Mouse (Mus musculus): Measurements from ENCODE around the gene Mvb12b. TPM values are rescaled to one million over a fixed set of nuclear protein-coding genes. Genes with fewer than 3 reads are reported as not detected.

Gene Mvb12b
- polyA plus RNA-seq, 1 experiment from 2014 or later = 18.8 TPM

GRCm38 (mm10) chr2:33846635-33847034 lies 41.1 kb downstream of the Mvb12b start:
- no peak for ATAC-seq (ENCODE audit: low FRiP score, low TSS enrichment)
- Histone ChIP-seq H3K4me2 (replicated peaks; ENCODE audit: low read depth, low read length) (no peak overlapping the region), H3K4me1 (ENCODE audit: control insufficient read depth, insufficient read depth, low read length) (peaks cover 15% of the 10 kb centered on the region), H3K9me3 (ENCODE audit: control insufficient read depth, low read length) (no peaks in the 10 kb centered on the region), H3K4me3 (ENCODE audit: low read length) (no peak overlapping the region), H3K36me3 (ENCODE audit: control insufficient read depth, insufficient read depth, low read length) (no peaks in the 10 kb centered on the region; the same call in 1 of the 2 replicates), H3K27me3 (ENCODE audit: control insufficient read depth, insufficient read depth, low read length) (no peaks in the 10 kb centered on the region), H3K9ac (ENCODE audit: low read depth, low read length) (no peak overlapping the region), H3K27ac (ENCODE audit: low read depth, low read length) (peak overlapping the region; percentile 30; the same call in 1 of the 2 replicates)
- WGBS = 42% methylated on average over 4 of the region's 4 CpGs

DNA sequence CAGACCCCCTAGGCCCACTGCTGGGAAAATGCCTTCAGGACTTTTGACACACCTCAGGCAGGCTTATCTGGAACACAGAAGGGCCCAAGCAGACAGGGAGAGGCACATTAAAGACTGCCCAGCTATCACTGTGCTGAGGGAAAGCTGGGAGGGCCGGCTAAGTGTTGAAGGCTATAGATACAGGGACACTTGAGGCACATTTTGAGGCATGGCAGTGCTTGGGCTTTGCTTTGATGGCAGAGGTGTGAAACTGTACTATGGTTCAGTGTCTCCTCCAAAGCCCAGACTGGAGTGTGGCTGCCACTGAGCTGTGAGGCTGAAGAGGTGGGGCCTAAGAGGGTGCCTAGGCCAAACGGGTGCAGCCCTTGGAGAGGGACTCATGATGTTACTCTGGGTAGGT lies 44.1 kb downstream of the Mvb12b start:
- Histone ChIP-seq H3K36me3 (ENCODE audit: control insufficient read depth, insufficient read depth, low read length) (no peaks in the 10 kb centered on the region), H3K27ac (ENCODE audit: low read depth, low read length) (no peak overlapping the region), H3K9ac (ENCODE audit: low read depth, low read length) (no peak overlapping the region), H3K4me1 (ENCODE audit: control insufficient read depth, insufficient read depth, low read length) (peaks cover 15% of the 10 kb centered on the region), H3K9me3 (ENCODE audit: control insufficient read depth, low read length) (no peaks in the 10 kb centered on the region), H3K4me2 (replicated peaks; ENCODE audit: low read depth, low read length) (no peak overlapping the region), H3K4me3 (ENCODE audit: low read length) (no peak overlapping the region), H3K27me3 (ENCODE audit: control insufficient read depth, insufficient read depth, low read length) (no peaks in the 10 kb centered on the region)
- ATAC-seq (ENCODE audit: low FRiP score, low TSS enrichment) = no peak
- 28% methylated on average over 2 of the region's 2 CpGs for WGBS

- 82% methylated on average over 2 of the region's 2 CpGs for WGBS
- Histone ChIP-seq H3K27me3 (ENCODE audit: control insufficient read depth, insufficient read depth, low read length) (no peaks in the 10 kb centered on the region), H3K4me2 (replicated peaks; ENCODE audit: low read depth, low read length) (no peak overlapping the region), H3K36me3 (ENCODE audit: control insufficient read depth, insufficient read depth, low read length) (0 out of 2 replicates have a peak, but pooled peaks cover 2% of the 10 kb centered on the region), H3K27ac (ENCODE audit: low read depth, low read length) (no peak overlapping the region), H3K4me3 (ENCODE audit: low read length) (no peak overlapping the region), H3K9ac (ENCODE audit: low read depth, low read length) (no peak overlapping the region), H3K9me3 (ENCODE audit: control insufficient read depth, low read length) (no peaks in the 10 kb centered on the region), H3K4me1 (ENCODE audit: control insufficient read depth, insufficient read depth, low read length) (peaks cover 15% of the 10 kb centered on the region)
- 0 out of 2 replicates have a peak, but pooled peaks have one; percentile 35 for ATAC-seq (ENCODE audit: low FRiP score, low TSS enrichment)
Measured at GRCm38 (mm10) chr2:33842983-33843577, 44.7 kb downstream of the Mvb12b start.

DNA sequence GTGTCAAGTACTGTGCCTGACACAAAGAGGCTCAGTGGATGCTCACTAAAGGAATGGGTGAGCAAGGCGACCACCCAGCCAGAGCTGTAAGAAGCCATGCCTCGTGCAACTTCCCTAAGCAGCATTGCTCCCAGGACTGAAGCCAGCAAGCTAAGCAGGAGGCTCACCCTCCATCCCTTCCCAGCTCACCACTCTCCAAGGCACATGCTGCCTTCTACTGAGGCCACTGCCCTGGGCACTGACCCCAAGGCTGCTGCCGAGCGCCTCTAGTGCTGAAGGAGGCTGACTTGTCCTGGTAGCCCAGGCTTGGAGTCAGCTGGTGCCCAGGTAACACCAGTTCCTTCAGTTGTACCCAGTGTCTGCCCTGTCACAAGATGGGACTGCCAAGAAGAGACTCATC lies 45.8 kb downstream of the Mvb12b start:
- H3K4me3 ChIP-seq (ENCODE audit: low read length) = no peak overlapping the region
- H3K9me3 ChIP-seq (ENCODE audit: control insufficient read depth, low read length) = no peaks in the 10 kb centered on the region
- 0 out of 2 replicates have a peak, but pooled peaks cover 6% of the 10 kb centered on the region for H3K36me3 ChIP-seq (ENCODE audit: control insufficient read depth, insufficient read depth, low read length)
- no peak overlapping the region for H3K4me2 ChIP-seq (replicated peaks; ENCODE audit: low read depth, low read length)
- no peaks in the 10 kb centered on the region for H3K27me3 ChIP-seq (ENCODE audit: control insufficient read depth, insufficient read depth, low read length)
- WGBS = 80% methylated on average over 4 of the region's 4 CpGs
- H3K9ac ChIP-seq (ENCODE audit: low read depth, low read length) = no peak overlapping the region
- H3K27ac ChIP-seq (ENCODE audit: low read depth, low read length) = no peak overlapping the region
- peaks cover 11% of the 10 kb centered on the region; the same call in 1 of the 2 replicates for H3K4me1 ChIP-seq (ENCODE audit: control insufficient read depth, insufficient read depth, low read length)
- no peak for ATAC-seq (ENCODE audit: low FRiP score, low TSS enrichment)

DNA sequence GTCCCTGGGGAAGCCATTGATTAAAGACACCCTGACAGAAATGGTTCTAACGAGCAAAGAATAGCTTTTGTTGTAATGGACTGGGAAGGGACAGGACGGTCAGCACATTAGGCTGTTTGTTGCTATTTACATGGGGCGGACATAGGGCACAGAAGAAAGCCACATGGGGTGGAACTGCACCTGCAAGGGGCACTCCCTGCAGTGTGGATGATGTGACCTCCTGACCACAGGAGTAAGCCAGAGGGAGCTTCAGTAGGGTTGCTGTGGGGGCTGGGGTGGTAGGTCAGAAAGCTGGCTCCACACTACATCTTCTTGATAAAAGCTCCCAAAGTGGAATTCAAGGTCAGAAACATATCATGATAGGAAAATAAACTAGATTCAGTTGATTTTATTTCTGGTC lies 47.3 kb downstream of the Mvb12b start:
- Histone ChIP-seq H3K4me1 (ENCODE audit: control insufficient read depth, insufficient read depth, low read length) (0 out of 2 replicates have a peak, but pooled peaks cover 4% of the 10 kb centered on the region), H3K4me3 (ENCODE audit: low read length) (no peak overlapping the region), H3K36me3 (ENCODE audit: control insufficient read depth, insufficient read depth, low read length) (0 out of 2 replicates have a peak, but pooled peaks cover 6% of the 10 kb centered on the region), H3K9ac (ENCODE audit: low read depth, low read length) (no peak overlapping the region), H3K27ac (ENCODE audit: low read depth, low read length) (no peak overlapping the region), H3K4me2 (replicated peaks; ENCODE audit: low read depth, low read length) (no peak overlapping the region), H3K9me3 (ENCODE audit: control insufficient read depth, low read length) (no peaks in the 10 kb centered on the region), H3K27me3 (ENCODE audit: control insufficient read depth, insufficient read depth, low read length) (no peaks in the 10 kb centered on the region)
- no peak for ATAC-seq (ENCODE audit: low FRiP score, low TSS enrichment)
- WGBS = 65% methylated on average over 3 of the region's 3 CpGs

DNA sequence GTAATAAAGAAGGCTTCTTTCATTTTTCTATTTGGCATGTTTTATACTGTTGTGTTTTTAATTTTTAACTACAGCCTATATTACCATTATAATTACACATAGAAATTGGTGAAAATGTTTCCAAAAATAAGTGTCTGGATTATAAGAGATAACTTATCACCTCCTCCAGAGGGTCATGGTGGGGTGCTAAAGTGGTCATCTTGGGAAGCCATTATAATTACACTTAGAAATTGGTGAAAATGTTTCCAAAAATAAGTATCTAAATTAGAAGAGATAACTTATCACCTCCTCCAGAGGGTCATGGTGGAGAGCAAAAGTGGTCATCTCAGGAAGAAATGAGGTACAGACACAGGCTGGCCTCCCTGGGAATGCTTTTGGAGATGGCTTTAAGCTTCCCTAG lies 48.5 kb downstream of the Mvb12b start:
- no peaks in the 10 kb centered on the region for H3K27me3 ChIP-seq (ENCODE audit: control insufficient read depth, insufficient read depth, low read length)
- no peak overlapping the region for H3K4me2 ChIP-seq (replicated peaks; ENCODE audit: low read depth, low read length)
- H3K27ac ChIP-seq (ENCODE audit: low read depth, low read length) = no peak overlapping the region
- H3K9me3 ChIP-seq (ENCODE audit: control insufficient read depth, low read length) = no peaks in the 10 kb centered on the region
- no peak overlapping the region for H3K4me3 ChIP-seq (ENCODE audit: low read length)
- ATAC-seq (ENCODE audit: low FRiP score, low TSS enrichment) = no peak
- H3K9ac ChIP-seq (ENCODE audit: low read depth, low read length) = no peak overlapping the region
- 0 out of 2 replicates have a peak, but pooled peaks cover 4% of the 10 kb centered on the region for H3K4me1 ChIP-seq (ENCODE audit: control insufficient read depth, insufficient read depth, low read length)
- peaks cover 13% of the 10 kb centered on the region for H3K36me3 ChIP-seq (ENCODE audit: control insufficient read depth, insufficient read depth, low read length)

DNA sequence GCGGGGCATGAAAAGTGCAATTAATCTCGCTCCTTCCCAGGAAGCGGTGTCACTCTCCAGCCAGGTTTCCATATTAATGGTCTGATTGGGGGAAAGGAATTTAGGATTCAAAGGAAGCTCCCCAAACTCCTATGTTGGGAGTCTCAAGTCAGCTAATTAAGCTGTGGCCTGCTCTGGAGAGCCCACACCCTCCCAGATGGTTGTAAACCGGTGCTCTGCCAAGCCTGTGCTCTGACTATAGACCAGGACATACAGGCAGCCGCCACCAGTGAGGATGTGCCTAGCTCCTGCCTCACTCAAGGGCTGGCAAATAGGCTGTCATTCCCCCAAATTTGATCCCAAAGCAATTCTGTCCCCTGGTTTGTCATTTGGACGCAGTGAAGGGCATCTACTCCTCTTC lies 50.4 kb downstream of the Mvb12b start:
- WGBS = 69% methylated on average over 6 of the region's 6 CpGs
- no peak overlapping the region for H3K4me2 ChIP-seq (replicated peaks; ENCODE audit: low read depth, low read length)
- ATAC-seq (ENCODE audit: low FRiP score, low TSS enrichment) = no peak
- H3K36me3 ChIP-seq (ENCODE audit: control insufficient read depth, insufficient read depth, low read length) = peaks cover 17% of the 10 kb centered on the region
- 0 out of 2 replicates have a peak, but pooled peaks cover 4% of the 10 kb centered on the region for H3K4me1 ChIP-seq (ENCODE audit: control insufficient read depth, insufficient read depth, low read length)
- H3K27ac ChIP-seq (ENCODE audit: low read depth, low read length) = no peak overlapping the region
- no peak overlapping the region for H3K4me3 ChIP-seq (ENCODE audit: low read length)
- H3K9me3 ChIP-seq (ENCODE audit: control insufficient read depth, low read length) = no peaks in the 10 kb centered on the region
- H3K9ac ChIP-seq (ENCODE audit: low read depth, low read length) = no peak overlapping the region
- no peaks in the 10 kb centered on the region for H3K27me3 ChIP-seq (ENCODE audit: control insufficient read depth, insufficient read depth, low read length)

- Histone ChIP-seq H3K9me3 (ENCODE audit: control insufficient read depth, low read length) (no peaks in the 10 kb centered on the region), H3K27me3 (ENCODE audit: control insufficient read depth, insufficient read depth, low read length) (no peaks in the 10 kb centered on the region), H3K4me2 (replicated peaks; ENCODE audit: low read depth, low read length) (no peak overlapping the region), H3K4me1 (ENCODE audit: control insufficient read depth, insufficient read depth, low read length) (0 out of 2 replicates have a peak, but pooled peaks cover 4% of the 10 kb centered on the region), H3K36me3 (ENCODE audit: control insufficient read depth, insufficient read depth, low read length) (peaks cover 23% of the 10 kb centered on the region), H3K4me3 (ENCODE audit: low read length) (no peak overlapping the region), H3K9ac (ENCODE audit: low read depth, low read length) (no peak overlapping the region), H3K27ac (ENCODE audit: low read depth, low read length) (no peak overlapping the region)
- 52% methylated on average over 9 of the region's 9 CpGs for WGBS
- ATAC-seq (ENCODE audit: low FRiP score, low TSS enrichment) = no peak
Measured at GRCm38 (mm10) chr2:33836660-33837213, 51.0 kb downstream of the Mvb12b start.

DNA sequence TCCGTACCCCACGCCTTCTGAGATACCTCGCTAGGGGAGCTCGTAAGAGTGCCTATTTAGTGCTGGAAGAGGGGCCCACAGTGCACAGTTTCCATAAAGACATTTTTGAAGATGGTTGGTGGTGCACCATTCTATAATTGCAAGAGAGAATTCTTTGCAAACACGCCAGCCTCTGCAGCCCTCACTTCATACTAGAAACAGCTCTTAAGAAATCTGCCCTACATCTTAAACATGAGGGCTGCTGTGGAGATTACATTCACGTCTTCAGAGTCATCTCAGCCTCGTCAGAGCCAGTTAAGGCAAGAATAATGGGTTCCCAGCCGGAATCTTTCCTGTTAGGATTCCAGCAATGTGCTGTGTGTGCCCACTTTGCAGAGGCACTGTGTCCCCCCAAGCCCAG lies 52.7 kb downstream of the Mvb12b start:
- WGBS = 89% methylated on average over 8 of the region's 8 CpGs
- ATAC-seq (ENCODE audit: low FRiP score, low TSS enrichment) = no peak
- H3K9ac ChIP-seq (ENCODE audit: low read depth, low read length) = no peak overlapping the region
- H3K4me1 ChIP-seq (ENCODE audit: control insufficient read depth, insufficient read depth, low read length) = 0 out of 2 replicates have a peak, but pooled peaks cover 4% of the 10 kb centered on the region
- H3K36me3 ChIP-seq (ENCODE audit: control insufficient read depth, insufficient read depth, low read length) = peaks cover 26% of the 10 kb centered on the region
- H3K4me2 ChIP-seq (replicated peaks; ENCODE audit: low read depth, low read length) = no peak overlapping the region
- H3K27me3 ChIP-seq (ENCODE audit: control insufficient read depth, insufficient read depth, low read length) = no peaks in the 10 kb centered on the region
- H3K9me3 ChIP-seq (ENCODE audit: control insufficient read depth, low read length) = no peaks in the 10 kb centered on the region
- no peak overlapping the region for H3K4me3 ChIP-seq (ENCODE audit: low read length)
- no peak overlapping the region for H3K27ac ChIP-seq (ENCODE audit: low read depth, low read length)

Data from kidney, embryonic 14.5 days (tissue).